Mouse (Mus musculus): ENCODE data around the gene Plch1.

Plch1 gene

DNA sequence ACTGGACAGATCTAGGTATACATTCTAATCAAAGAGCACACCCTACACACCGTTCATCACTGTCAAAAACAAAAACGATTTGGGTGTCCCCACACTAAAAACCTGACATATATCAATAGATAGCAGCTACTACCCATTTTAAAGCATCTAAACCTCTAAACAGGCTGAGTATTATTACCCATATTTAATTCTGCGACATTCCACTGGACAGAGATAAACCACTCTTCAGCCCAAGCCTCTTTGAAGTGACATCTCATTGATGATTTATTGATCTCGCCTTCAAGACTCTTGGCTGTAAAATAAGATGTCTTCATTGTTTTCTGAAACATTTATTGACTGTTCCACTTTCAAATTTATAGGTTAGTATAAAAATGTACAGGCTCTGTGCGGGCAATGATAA, 46.4 kb downstream of the Plch1 start:
- DNase-seq, result no peak

DNA sequence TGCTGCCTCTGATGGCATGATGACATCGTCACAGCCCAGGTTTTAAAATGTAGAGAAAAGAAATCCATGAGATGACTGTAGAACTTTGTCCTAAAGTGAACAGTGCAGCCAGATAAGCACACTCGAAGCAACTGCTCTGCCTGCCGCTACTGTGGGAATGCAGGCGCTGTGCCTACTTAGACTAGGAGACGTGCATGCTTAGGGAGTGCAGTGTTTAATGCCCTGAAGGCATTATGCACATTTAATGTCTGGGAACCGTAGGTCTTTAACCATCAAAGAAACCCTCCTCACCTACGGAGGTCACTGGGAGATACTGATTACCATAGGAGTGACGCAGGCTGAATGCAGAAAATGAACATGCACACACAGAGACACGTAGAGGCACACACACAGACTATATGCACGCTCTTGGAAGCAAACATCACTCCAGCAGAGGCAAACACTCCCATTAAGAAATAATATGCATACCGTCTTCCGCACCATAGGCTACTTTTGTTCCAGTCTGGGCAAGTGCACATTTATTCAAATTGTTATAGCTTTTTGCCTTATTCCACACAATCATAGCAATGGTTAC, 48.1 kb downstream of the Plch1 start:
- DNase-seq, result no peak

DNA sequence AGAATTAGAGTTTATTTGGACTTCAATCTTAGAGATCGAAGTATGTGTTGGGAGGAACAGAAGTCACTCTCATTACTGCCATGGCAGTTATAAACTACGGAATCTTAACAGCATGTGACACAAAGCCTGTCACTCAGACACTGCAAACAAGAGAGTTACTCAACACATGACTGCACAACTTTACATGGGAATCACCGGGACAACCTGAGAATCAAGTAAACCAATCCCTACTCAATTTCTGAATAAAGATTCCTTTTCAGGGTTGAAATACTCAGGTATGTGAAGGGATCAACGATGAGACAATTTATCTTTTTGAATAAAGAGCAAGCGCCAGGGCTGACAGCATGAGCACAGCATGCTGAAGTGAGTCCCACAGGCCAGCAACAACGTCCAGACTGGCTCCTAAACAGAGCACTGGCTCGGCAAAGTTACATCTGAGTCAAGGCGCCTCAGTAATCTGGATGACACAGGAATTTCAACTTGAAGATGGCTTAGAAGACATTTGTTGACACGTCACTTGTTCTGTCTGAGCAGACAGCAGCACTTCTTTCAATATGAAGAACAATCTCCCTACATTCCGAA, 49.4 kb downstream of the Plch1 start:
- no peak for DNase-seq

DNA sequence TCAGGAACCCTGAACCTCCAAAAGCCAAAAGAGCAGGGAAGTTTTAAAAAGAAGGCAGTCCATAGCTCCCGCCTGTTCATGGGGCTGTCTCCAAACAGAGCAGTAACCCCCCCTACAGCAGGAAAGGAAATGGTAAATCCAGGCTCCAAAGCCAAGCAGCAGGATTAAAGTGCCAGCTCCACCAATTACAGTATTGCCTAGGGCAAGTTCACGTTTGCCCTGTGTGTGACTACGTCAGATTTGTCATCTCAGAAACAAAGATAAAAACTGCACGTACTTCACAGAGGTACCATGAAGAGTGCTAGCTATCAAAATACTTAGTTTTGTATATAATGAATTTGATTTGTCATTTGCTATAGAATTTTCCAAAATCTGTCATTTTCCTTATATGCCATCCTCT, 55.1 kb downstream of the Plch1 start:
- no peak for DNase-seq

DNA sequence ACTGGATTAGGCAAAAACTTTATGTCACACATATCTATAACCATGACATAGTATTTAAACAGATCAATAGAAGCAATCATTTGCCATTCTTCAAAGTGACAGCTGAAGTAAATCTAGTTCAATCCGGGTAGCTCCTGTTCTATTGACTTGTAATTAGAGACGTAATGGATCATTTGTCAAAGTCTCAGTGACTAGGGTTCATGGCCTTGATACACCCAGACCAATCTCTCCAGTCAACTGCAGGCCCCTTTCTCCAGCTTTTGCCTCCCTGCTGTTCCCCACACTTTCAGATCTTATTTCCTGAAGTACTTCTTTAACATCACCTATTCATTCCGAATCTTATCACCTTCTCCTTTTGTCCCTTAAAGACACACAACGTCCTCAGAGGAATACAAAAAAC, 56.8 kb downstream of the Plch1 start:
- no peak for DNase-seq

DNA sequence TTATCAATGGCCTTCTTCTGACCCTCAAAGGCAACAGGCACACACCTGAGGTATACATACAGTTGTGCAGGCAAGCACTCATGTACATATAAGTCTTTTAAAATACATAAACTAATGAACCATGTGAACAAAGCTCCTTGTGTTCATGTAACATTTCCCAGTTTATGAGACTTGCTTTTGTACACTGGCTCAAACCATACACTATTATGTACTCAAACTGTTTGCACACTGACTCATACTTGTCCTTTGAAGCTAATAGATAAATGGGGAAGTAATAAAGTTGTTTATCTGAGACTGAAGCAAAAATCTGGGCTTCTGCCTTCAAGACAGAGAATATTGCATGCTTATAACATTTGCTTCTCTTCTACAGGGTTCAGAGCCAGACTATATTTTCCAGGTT, 61.5 kb downstream of the Plch1 start:
- DNase-seq, result no peak

DNA sequence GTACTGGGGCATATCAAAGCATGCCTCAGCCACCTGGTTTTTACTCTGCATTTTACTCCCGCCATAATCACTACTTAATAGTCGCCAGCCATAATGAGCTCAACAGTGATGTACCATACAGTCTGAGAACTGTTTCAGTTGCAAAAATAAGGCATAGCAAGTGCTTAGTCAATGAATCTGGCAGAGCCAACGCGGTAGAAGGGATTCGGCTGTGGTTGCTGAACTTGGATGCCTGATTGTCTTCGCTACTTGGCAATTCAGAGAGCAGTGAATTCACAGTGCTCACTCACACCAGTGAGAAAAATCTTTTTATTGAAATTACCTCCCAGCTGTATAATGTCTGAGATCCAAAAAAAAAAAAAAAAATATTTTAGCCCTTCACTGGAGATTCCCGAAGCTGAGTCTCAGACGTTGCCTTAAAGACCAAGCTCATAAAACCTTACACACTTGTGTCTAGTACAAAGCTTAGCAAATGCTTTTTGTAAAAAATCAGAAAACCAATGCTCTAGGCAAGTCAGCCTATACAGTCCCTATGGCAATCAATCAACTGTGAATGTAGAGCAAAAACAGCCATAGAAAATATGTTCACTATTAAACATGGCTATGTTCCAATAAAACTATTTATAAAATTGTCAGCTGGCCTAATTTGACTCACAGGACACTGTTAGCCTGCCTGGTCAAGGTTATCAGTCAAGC, 62.2 kb downstream of the Plch1 start:
- no peak for DNase-seq

DNA sequence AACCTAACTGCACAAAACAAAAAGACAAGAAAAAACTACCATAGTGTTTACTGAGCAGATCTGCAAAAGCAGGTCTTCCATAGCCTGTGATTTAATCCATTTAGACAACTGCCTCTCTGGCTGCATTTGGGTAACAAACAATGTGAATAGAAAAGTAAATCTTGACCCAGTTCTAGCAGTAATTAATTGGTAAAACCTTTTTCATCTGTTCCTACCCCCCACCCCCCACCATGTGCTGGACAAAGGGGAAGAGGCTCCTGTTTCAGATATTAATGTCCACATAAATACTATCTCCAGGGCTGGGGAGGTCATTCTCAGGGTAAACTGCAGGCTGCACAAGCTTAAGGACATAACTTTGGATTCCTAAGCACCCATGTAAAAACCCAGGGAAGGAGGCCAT, 63.5 kb downstream of the Plch1 start:
- DNase-seq, result no peak

DNA sequence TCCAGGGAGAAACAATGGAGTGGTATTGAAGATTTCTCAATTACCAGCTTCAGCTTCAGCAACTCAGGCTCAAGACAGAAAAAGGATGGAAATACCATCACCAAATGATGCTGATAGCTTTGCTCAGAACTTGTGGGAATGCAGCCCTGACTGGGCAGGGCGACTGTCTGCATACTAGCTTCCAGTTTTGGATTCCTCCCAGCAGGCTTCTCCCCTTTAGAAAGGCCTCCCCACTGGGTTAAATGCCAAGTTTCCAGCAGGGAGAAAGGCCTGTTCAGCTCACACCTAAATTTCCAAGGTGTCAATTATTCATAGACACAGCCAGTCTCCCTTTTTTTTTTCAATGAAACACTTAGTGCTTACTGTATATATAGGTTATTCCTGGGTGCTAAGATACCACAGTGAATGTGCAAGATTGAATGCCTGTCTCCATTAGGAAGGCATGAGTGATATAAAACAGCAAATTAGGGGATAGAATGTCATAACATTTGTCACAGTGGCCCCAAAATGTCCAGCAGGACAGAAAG, 75.3 kb downstream of the Plch1 start:
- DNase-seq, result no peak

DNA sequence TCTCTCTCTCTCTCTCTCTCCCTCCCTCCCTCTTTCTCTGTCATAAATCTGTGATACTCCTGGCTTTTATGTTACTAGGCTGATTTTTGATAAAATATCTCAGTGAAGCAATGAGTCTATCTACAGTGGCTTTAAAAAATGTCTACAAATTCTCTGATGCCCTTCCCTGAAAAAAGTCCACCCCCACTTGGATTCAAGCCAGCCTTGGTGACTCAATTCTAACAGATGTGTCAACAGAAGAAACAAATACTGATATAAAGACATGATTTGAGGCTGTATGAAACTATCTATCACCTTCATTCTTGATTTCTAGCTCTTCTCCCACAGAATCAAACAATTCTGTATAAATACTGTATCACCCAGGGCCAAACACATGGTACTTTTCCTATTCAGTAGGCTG, 76.6 kb downstream of the Plch1 start:
- DNase-seq, result no peak

DNA sequence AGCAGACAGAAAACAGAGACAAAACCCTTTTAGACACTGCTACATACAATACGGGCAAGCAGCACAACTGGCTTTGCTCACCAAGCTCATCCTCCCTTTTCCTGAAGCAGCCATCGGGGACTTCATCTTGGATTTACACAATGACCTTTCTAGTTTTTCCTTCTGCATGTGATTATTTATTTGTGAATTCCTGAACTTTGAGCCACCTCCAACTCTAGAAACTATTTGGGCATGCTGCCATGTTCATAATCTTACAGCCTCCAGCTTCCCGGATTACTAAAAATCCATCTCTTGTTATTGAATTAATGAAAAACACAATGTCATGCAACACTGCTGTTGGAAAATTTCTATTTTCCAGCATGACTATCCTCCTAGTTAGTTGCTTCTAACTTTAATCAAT, 84.1 kb downstream of the Plch1 start:
- DNase-seq, result no peak

DNA sequence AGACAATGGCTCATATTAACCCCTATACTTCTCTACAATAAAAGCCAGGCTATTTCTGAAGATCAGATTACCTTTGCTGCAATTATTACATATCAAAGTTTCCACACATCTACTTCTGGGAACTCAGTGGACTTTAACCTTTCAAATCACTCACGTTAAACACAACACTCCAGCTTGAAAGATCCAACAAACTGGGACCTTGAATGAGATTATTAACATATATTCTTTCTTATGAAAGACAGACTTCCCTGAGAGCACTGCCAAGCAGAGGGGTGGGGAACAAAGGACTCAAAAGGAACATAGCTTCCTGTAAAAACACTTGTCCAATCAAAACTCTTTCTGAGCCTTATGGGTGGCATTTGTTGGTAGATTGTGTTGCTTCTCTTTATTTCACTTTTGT, 85.1 kb downstream of the Plch1 start:
- no peak for DNase-seq

DNA sequence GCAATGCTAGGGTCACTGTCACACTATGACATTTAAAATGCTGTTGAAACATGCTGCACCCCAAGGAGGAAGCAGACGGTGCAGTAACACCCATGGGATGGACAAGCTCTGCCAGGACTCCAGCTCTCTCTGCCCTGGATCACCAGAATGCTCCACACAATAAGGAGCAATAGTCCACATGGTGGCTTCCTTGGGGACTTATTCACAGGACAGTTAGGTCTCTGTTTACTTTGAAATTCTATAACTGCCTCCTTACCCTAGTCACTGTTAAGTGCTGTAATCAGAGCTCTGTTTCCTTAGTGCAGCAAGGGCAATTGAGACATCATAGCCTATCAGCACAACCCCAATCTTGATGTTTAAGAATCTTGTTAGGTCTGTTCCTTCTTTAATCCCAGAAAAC, 92.4 kb downstream of the Plch1 start:
- no peak for DNase-seq

DNA sequence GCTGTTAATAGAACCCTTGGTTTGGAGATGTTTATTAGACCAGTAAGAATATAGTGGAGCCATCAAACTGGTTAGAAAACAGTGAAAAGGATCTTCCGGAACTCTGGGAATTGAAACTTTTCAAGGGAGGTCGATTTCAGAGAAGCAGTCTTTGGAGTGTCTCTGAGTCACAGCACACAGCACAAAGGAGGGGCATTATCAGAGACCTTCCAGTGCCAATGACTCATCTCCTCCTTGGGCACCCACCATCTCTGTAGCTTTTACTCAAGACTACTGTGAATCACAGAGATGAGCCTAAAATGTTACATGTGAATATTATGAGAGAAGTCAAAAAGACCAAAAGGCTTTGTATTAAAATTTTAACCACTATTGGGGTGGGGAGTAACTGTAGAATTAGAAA, 93.8 kb downstream of the Plch1 start:
- DNase-seq, result no peak

DNA sequence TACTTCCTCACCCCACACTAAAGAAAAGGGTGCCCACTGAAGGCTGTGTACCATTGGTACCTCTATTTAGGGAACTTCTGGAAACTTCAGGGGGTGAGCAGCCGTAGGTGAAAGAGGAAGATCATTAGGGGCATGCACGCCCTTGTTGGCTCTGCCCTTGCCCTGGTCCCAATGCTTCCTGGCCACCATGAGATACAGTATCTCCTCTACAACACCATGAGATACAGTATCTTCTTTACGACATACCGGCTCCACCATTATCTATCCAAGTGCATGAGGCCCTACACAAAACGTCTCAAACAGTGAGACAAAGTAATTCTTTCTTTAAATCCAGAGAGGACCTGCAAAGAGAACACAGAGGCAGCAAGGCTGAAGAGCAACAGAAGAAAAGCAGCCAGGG, 98.6 kb downstream of the Plch1 start:
- DNase-seq, result no peak

DNA sequence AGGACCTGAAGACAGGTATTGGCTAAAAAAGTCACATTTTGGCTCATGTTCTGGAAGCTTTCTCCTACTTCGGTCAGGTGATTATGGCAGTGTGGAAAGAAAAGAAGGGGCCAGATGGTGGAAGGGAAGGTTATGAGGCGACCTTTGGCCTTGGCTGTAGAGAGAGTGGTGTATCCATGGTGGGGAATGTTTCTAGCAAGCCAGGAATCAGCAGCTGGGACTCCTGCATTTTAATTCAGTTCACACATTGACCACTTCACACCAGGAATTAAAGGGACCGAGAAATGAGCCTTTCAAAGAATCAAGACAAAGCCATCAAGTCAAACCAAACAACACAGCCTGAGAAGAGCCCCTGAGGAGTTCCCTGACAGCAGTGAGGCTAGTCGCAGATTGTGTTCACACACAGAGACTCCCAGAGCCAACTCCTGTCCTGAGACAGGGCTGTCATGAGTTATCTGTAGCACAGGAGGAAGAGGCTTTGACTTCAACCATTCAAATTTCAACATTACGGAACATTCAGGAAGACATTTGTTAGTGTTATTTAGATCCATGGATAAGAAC, 112.4 kb downstream of the Plch1 start:
- DNase-seq, result no peak

DNA sequence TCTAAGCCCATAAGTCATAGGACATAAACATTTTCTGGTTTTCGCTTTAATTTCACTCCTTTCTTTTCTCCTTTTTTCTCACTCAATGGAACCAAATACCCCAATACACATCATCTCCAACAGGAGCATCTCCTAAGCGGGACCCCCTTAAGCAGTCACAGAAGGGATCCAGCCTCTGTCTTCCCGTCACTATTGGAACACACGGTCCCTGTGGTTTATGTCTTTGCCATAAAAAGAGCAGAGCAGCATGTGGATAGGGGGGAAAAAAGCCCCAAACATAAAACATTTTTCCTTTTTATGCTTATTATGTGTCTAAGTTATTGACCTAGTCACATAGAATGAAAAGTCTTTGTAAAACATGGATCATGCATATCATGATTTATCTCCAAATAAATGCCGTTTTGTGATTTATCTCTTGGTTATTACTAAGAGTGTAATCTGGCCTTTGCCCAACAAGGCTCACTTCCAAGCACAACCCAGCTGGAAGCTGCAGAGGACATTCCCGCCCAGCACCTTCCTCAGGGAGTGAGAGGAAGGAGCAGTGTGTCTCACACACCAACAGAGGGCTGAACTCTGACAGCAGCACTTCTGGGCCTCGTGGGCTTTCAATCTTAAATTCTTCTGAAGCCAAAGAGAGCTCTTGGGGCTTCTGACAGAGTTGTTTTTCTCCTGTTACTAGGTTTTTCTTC, 126.5 kb downstream of the Plch1 start:
- DNase-seq, result no peak

DNA sequence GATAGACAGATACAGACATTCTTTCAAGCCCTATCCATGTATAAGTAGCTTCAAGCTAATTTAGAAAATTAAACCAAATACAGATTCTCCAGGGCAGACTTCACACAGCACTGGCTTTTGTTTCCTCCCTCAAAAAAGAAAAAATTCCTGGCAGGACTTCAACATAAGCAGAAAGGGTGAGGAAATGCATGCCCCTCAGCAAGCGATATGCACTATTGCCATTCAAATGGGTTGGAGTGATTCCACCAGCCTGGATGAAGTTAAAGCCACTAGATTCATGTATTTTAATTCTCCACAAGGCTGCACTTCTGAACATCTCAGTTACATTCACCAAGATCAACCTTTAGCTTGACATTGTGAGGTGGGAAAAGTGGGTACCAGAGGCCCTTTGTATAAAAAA, 138.5 kb downstream of the Plch1 start:
- DNase-seq, result no peak

DNA sequence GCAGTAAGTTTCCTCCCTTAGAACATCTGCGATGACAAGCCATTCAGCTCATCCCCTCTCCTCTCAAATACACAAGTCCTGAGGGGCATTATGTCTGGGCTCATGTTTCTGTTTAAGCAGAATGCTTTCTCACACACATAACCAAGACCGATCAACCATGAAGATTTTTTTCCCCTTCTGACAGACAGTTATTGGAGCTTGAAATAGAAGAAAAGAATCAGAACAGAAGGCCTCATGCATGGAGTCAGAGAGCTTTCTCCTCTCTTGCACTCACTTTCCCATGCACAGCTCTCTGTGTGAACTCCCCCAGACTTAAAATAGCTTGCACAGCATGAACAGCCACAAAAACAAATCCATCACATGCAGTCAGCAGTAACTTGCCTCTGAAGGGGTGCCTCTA, 159.2 kb downstream of the Plch1 start:
- DNase-seq, result no peak

DNA sequence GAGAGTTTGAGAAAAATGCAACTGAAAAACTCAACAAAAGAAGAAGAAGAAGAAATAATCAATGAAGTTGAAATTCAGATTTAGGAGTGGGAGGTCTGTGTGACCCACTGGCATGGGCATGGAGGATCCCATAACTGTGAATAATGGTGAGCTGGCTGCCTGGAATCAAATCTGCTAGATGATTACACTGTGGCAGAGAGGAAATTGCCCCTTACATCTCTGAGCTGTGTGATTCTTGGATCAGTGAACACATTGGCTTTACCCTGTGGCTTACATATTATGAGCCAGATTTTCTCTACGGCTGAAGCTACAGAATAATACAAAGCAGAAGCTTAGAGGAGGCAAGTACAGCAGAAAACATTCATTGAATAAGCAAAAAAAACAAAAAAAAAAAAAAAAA, 170.9 kb downstream of the Plch1 start:
- DNase-seq, result no peak

DNA sequence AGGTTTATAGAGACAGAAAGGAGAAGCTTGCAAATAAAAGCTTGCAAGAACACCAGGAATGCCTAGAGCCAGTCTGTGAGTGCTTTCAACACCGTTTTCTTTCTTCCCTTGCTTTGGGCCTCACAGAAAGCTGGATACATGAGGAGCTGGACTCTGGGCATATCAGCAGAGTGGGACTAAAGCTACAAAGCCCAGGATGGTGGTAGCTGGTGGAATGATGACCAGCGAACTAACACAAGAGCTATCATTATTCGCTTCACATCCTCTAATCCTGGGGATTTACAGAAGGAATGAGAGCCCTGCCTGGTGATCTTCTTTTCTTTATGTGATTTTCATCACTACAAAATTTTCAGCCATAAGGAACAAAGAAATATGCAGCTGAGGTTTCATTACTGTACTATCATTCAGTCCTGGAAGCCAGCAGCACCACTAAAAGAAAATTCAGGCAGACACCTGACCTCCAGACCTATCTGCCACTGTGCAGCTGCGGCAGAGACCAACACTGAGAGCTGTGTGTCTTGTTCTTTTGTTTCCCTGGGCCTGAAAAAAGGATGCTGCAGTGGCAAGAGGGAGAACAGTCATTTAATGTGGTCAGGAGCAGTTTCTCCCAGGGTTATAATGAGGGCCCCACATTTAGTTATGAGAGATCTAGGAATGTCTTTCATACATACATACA, 172.5 kb downstream of the Plch1 start:
- DNase-seq, result no peak

DNA sequence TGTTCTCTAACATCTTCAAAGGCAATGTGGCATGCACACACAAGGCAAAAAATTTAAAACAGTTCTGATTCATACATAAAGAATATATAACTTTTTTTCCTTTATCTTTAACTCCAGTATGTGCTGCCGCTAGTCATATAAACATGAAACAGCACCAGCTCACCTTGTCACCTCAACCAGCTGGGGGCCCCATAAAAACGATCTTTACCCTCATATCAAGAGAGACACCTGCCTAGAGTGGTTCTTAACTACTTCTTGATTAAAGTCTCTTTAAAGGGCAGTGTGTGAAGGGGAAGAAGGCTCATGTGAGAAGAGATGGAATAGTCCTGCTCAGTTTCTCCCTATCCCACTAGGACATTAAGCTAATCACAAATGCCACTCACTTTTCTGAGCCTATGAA, 205.6 kb downstream of the Plch1 start:
- no peak for DNase-seq

DNA sequence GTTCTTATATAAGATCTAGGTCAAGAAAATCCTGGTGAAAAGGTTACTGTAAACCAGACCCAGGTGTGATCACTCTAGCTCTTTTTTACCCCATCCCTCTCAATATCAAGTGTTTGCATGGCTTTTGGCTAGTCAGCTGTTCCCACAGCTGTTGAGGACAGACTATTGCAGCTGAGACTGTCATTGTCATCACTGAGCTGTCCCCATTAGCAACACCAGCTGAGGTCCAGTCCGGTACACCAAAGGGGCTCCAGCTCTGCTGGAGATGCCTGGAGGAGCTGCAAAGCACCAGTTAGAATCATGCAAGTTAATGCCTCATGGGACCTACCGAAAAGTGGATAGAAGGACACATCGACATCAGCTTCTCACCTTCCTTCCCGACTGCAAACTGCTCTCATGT, 206.5 kb downstream of the Plch1 start:
- no peak for DNase-seq

Data from thymus, postnatal 14 days (tissue).